Mouse (Mus musculus) cerebellum, adult 11-12 months (tissue): ENCODE results near the gene Zranb1.

Source experiments
- DNase-seq: peaks from one replicate; pipeline ENCODE4 v3.0.0; 2022

Gene Zranb1

GRCm38 (mm10) chr7:133003421-133003820 is 72.5 kb downstream of the Zranb1 start:
- peak; percentile 91 for DNase-seq

- no peak for DNase-seq
These were observed 74.8 kb downstream of the Zranb1 start for GRCm38 (mm10) chr7:133005772-133006171.

- peak; percentile 65 for DNase-seq
These were observed 76.4 kb downstream of the Zranb1 start for GRCm38 (mm10) chr7:133007343-133007742.

GRCm38 (mm10) chr7:133008663-133009062 is 77.7 kb downstream of the Zranb1 start:
- no peak for DNase-seq

GRCm38 (mm10) chr7:133009676-133010075 is 78.7 kb downstream of the Zranb1 start:
- DNase-seq, result no peak

GRCm38 (mm10) chr7:133010477-133010876 is 79.5 kb downstream of the Zranb1 start:
- no peak for DNase-seq

- peak; percentile 81 for DNase-seq
These were observed 80.2 kb downstream of the Zranb1 start for GRCm38 (mm10) chr7:133011191-133011590.

GRCm38 (mm10) chr7:133011611-133012010 is 80.7 kb downstream of the Zranb1 start:
- no peak for DNase-seq

- no peak for DNase-seq
These were observed 81.9 kb downstream of the Zranb1 start for GRCm38 (mm10) chr7:133012637-133013366.

- DNase-seq, result no peak
These were observed 83.0 kb downstream of the Zranb1 start for GRCm38 (mm10) chr7:133013923-133014322.

GRCm38 (mm10) chr7:133014631-133015030 is 83.7 kb downstream of the Zranb1 start:
- DNase-seq, result peak; percentile 58

GRCm38 (mm10) chr7:133015416-133016070 is 84.6 kb downstream of the Zranb1 start:
- DNase-seq, result no peak

- no peak for DNase-seq
These were observed 88.0 kb downstream of the Zranb1 start for GRCm38 (mm10) chr7:133018961-133019360.

- no peak for DNase-seq
These were observed 88.6 kb downstream of the Zranb1 start for GRCm38 (mm10) chr7:133019481-133020020.

GRCm38 (mm10) chr7:133024694-133025093 is 93.8 kb downstream of the Zranb1 start:
- DNase-seq, result no peak

- DNase-seq, result no peak
These were observed 97.0 kb downstream of the Zranb1 start for GRCm38 (mm10) chr7:133027930-133028329.

GRCm38 (mm10) chr7:133029004-133029403 is 98.1 kb downstream of the Zranb1 start:
- DNase-seq, result no peak

- no peak for DNase-seq
These were observed 98.6 kb downstream of the Zranb1 start for GRCm38 (mm10) chr7:133029496-133030047.

GRCm38 (mm10) chr7:133032589-133033203 is 101.8 kb downstream of the Zranb1 start:
- peak; percentile 62 for DNase-seq

- no peak for DNase-seq
These were observed 105.0 kb downstream of the Zranb1 start for GRCm38 (mm10) chr7:133035901-133036300.
